Mouse (Mus musculus) midbrain, postnatal 0 days (tissue): Measurements from ENCODE around the gene Cfc1. TPM values are rescaled to one million over a fixed set of nuclear protein-coding genes. Genes with fewer than 3 reads are reported as not detected.
"Not testable (repeated sequence)": the region's sequence is repeated elsewhere in the genome, so short reads cannot be mapped to it uniquely, and the experiment has no call there.

Experiments
- ATAC-seq: fragments of 200-750 bp; cut with Nextera tagmentation; 2 replicates; pipeline ENCODE4 v1.8.0; 2017; ENCODE audit warnings: moderate number of reproducible peaks, mild to moderate bottlenecking, moderate TSS enrichment, moderate library complexity; ENCODE audit not compliant: low FRiP score
- DNase-seq: peaks from one replicate; pipeline ENCODE4 v3.0.0-alpha.2; 2015; ENCODE audit warnings: low spot score
- H3K27ac ChIP-seq: fragments of 300-500 bp; sonication (generic); 2 replicates; pipeline ENCODE4 v1.5.1; 2014; ENCODE audit warnings: low read depth, mild to moderate bottlenecking, low read length, mixed read lengths
- H3K27me3 ChIP-seq: fragments of 300-500 bp; sonication (generic); 2 replicates; pipeline ENCODE4 v1.6.1; 2014; ENCODE audit warnings: low read length, control low read depth, mixed read lengths; ENCODE audit not compliant: insufficient read depth
- H3K36me3 ChIP-seq: fragments of 300-500 bp; sonication (generic); 2 replicates; pipeline ENCODE4 v1.6.1; 2014; ENCODE audit warnings: low read length, control low read depth, mixed read lengths; ENCODE audit not compliant: insufficient read depth
- H3K4me1 ChIP-seq: fragments of 300-500 bp; sonication (generic); 2 replicates; pipeline ENCODE4 v1.6.1; 2014; ENCODE audit warnings: mild to moderate bottlenecking, control low read depth, antibody characterized with exemption, low read length, mixed read lengths; ENCODE audit not compliant: insufficient read depth
- H3K4me2 ChIP-seq: fragments of 300-500 bp; sonication (generic); 2 replicates; pipeline ENCODE4 v1.6.1; 2014; ENCODE audit warnings: low read depth, mild to moderate bottlenecking, low read length, mixed read lengths; ENCODE audit not compliant: poor library complexity, severe bottlenecking
- H3K4me3 ChIP-seq: fragments of 300-500 bp; sonication (generic); 2 replicates; pipeline ENCODE4 v1.5.1; 2014; ENCODE audit warnings: low read depth, mild to moderate bottlenecking, low read length, moderate library complexity
- H3K9ac ChIP-seq: fragments of 300-500 bp; sonication (generic); replicated peaks from 2 replicates; pipeline ENCODE4 v1.6.1; 2014; ENCODE audit warnings: mild to moderate bottlenecking, low read length, moderate library complexity, mixed read lengths; ENCODE audit not compliant: poor library complexity, severe bottlenecking
- H3K9me3 ChIP-seq: fragments of 300-500 bp; sonication (generic); 2 replicates; pipeline ENCODE4 v1.6.1; 2016; ENCODE audit warnings: low read length, control low read depth
- CTCF ChIP-seq: IDR thresholded peaks from 2 replicates; pipeline ENCODE4 v1.5.1; 2016; ENCODE audit warnings: antibody characterized with exemption, mild to moderate bottlenecking
- WGBS: fragments of 180-500 bp; shearing (Covaris S2); extraction: QIAGEN DNeasy Blood & Tissue Kit; methylation state at CpG from one replicate; pipeline ENCODE4 v1.1.7; 2014; 5-methylcytosine and 5-hydroxymethylcytosine counted together
- polyA plus RNA-seq: library from polyadenylated mRNA; unstranded; fragments of >200 nt; fragmentation: Nextera tagmentation; extraction: Ambion mirVana; gene quantifications from 2 replicates; pipeline ENCODE4 v1.2.1, GENCODE M21; 2015
- total RNA-seq: library from RNA; depleted of rRNA; stranded (reverse); fragments of >200 nt; gene quantifications from 2 replicates; pipeline ENCODE4 v1.2.3, GENCODE M21; 2014; rRNA removed

Cfc1 gene
- total RNA-seq: not detected in 2 replicates
- 0.44 and 1.2 TPM in 2 replicates for polyA plus RNA-seq

DNA sequence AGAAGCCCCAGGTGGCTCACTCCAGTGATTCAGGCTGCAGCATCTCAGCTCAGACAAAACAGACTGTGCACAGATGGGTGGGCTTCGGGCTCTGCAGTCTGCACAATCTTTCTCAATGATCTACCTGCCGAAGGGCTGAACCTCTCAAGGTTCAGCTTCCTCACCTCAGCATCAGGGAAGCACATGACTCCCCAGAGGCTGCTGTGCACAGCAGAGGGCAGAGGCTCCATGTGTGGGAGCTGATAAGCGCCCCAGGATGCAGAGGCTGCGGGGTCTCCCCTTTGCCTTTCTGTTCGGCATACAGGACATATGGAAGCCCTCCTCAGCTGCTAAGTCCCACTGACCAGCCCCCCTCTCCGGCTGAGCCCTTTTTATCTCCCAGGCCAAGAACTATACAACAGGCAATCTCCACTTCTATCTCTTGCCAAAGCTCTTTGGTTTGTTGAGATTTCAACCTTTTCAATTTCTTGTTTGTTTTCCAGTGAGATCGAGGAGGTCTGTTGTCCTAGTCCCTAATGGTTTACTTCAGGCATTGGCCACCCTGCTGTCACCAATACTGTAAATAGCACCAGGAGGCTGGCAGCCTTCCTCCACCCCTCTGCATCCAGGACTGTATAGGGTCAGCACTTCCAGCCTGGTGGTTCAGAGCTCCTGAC, at the start of gene Cfc1:
Gene Cfc1 (plus strand): TSS at position 606 of the 656 bp plus-strand sequence.
- H3K27ac ChIP-seq, H3K9ac ChIP-seq, ATAC-seq, H3K9me3 ChIP-seq, DNase-seq, H3K4me1 ChIP-seq, H3K36me3 ChIP-seq: not testable (repeated sequence)
- 36% methylated on average over 7 of the region's 7 CpGs for WGBS
- peak within 1 kb of the TSS; percentile 58 for H3K4me2 ChIP-seq
- peak within 1 kb of the TSS; percentile 33 for H3K4me3 ChIP-seq
- H3K27me3 ChIP-seq: peaks cover 16% of the 10 kb centered on the region; the same call in 1 of the 2 replicates

DNA sequence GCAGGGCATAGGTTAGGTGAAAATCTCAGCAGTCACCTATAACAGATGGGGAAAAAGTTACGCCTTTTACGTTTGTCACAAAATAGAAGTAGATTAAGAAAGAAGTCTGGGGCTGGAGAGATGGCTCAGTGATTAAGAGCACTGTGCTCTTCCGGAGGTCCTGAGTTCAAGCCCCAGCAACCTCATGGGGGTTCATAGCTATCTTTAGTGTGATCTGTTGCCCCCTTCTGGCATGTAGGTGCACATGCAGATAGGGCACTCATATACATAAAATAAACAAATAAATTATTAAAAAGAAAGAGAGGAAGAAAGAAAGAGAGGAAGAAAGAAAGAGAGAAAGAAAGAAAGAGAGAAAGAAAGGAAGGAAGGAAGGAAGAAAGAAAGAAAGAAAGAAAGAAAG, 48.1 kb upstream of the Cfc1 start:
- Histone ChIP-seq H3K36me3 (no peaks in the 10 kb centered on the region), H3K27me3 (no peaks in the 10 kb centered on the region), H3K27ac (no peak overlapping the region), H3K4me2 (no peak overlapping the region), H3K4me1 (0 out of 2 replicates have a peak, but pooled peaks cover 5% of the 10 kb centered on the region), H3K4me3 (no peak overlapping the region), H3K9me3 (no peaks in the 10 kb centered on the region), H3K9ac (no peak overlapping the region)
- TF ChIP-seq CTCF: no peak
- WGBS: 94% methylated on average over 3 of the region's 3 CpGs
- DNase-seq: no peak
- no peak for ATAC-seq

DNA sequence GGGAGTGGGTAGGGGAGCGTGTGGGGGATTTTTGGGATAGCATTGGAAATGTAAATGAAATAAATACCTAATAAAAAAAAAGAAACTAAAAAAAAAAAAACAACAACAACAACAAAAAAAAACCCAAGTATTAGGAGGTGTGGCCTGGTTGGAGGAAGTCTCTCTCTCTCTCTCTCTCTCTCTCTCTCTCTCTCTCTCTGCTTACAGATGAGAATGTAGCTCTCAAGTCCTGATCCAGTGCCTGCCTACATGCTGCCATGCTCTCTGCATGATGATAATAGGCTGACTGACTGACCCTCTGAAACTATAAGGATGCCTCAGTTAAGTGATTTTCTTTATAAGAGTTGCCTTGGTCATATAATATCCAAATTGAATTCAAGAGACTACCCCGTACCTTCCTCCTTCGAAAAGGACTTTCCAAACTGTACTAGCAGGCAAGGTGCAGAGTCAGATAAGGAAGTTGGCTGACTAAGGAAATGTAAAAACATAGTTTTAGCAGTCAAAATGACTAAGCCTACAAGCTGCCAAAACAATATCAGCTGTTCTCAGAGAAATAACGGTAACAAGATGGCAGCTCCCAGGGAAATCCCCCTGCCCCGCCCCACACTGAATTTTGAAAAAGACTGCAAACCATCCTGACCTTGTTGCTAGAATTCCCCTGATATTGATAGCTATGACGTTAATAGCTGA, 45.5 kb upstream of the Cfc1 start:
- Histone ChIP-seq H3K4me1 (0 out of 2 replicates have a peak, but pooled peaks cover 5% of the 10 kb centered on the region), H3K27ac (no peak overlapping the region), H3K36me3 (no peaks in the 10 kb centered on the region), H3K9ac (no peak overlapping the region), H3K4me3 (no peak overlapping the region), H3K4me2 (no peak overlapping the region), H3K27me3 (no peaks in the 10 kb centered on the region), H3K9me3 (no peaks in the 10 kb centered on the region)
- ATAC-seq (no peak), DNase-seq (no peak)
- no peak for TF ChIP-seq CTCF
- WGBS: 94% methylated on average over 6 of the region's 6 CpGs

DNA sequence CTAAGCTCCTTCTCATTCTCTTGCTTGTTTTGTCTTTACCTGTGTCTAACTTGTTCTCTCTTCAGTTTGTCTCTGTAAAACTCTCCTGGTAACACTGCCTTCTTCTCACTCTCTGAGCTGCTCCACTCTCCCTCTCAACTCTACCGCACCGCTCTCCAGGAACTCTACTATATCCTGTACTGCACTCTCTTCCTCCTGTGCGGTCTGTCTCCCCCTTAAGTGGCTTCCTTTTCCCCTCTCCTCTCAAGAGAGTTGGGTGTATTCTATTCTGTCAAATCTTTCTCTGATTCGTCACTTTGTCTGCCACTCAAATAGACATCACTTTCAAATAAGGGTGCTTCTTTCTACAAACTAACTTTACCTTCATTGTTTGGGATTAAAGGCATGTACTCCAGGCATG, 44.0 kb upstream of the Cfc1 start:
- H3K27ac ChIP-seq: no peak overlapping the region
- H3K4me3 ChIP-seq: no peak overlapping the region
- no peaks in the 10 kb centered on the region for H3K4me1 ChIP-seq
- no peak for DNase-seq
- ATAC-seq: no peak
- WGBS: 88% methylated on average over 4 of the region's 4 CpGs
- TF ChIP-seq CTCF: no peak
- H3K36me3 ChIP-seq: no peaks in the 10 kb centered on the region
- H3K27me3 ChIP-seq: no peaks in the 10 kb centered on the region
- no peaks in the 10 kb centered on the region for H3K9me3 ChIP-seq
- H3K9ac ChIP-seq: no peak overlapping the region
- H3K4me2 ChIP-seq: no peak overlapping the region

DNA sequence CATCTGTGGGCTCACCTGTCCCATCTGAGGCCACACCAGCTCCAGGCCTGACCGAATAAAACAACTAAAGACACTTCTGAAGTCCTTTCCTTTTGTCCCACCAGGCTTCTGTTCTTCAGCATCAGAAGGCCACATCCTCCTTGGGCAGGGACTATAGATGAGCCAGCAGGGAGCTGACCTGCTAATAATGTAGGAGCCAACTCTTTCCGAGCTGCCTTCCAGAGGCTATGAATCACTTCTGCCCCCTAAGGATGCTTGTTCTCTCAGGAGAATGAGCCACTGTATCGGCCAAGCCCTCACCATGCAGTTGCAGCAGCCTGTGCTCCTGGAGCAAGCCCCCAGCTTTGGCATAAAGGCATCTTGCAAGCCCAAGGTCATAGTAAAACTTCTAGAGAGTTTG, 32.5 kb upstream of the Cfc1 start:
- DNase-seq: no peak
- 35% methylated on average over 3 of the region's 3 CpGs for WGBS
- Histone ChIP-seq H3K9ac (no peak overlapping the region), H3K4me2 (no peak overlapping the region), H3K27ac (no peak overlapping the region), H3K36me3 (no peaks in the 10 kb centered on the region), H3K4me3 (no peak overlapping the region), H3K27me3 (no peaks in the 10 kb centered on the region), H3K4me1 (no peaks in the 10 kb centered on the region), H3K9me3 (no peaks in the 10 kb centered on the region)
- TF ChIP-seq CTCF: no peak
- no peak for ATAC-seq

DNA sequence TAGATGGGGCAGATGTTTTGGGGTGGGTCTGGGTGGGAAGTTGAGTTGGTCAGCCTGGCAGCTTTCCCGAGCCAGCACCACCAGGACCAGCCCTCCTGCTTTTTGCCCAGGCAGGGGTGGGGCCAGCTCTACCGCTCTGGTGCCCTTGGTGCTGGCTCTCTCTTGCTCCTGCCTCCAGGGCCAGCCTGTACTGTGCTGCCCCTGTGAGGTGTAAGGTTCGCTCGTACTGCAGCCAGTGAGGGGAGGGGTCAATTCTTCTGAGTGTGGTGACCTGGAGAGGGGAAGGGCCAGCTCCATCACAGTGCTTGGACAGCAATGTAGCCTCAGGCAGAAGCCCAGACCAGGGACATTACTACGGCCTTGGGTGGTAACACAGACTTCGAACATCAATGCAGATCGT, 30.1 kb upstream of the Cfc1 start:
- TF ChIP-seq CTCF: no peak
- DNase-seq (no peak), ATAC-seq (no peak)
- Histone ChIP-seq H3K9me3 (no peaks in the 10 kb centered on the region), H3K27me3 (no peaks in the 10 kb centered on the region), H3K27ac (no peak overlapping the region), H3K4me3 (no peak overlapping the region), H3K4me2 (no peak overlapping the region), H3K4me1 (no peaks in the 10 kb centered on the region), H3K36me3 (no peaks in the 10 kb centered on the region), H3K9ac (no peak overlapping the region)
- 70% methylated on average over 7 of the region's 7 CpGs for WGBS
